Mouse (Mus musculus) hindbrain, embryonic 13.5 days (tissue): Measurements from ENCODE around the gene Nat8f1. TPM values are rescaled to one million over a fixed set of nuclear protein-coding genes. Genes with fewer than 3 reads are reported as not detected.
"Not testable (repeated sequence)": the region's sequence is repeated elsewhere in the genome, so short reads cannot be mapped to it uniquely, and the experiment has no call there.

Experiments
- ATAC-seq: fragments of 200-750 bp; cut with Nextera tagmentation; 2 replicates; pipeline ENCODE4 v1.8.0; 2017; ENCODE audit warnings: moderate TSS enrichment; ENCODE audit not compliant: low FRiP score
- H3K27ac ChIP-seq: fragments of 300-500 bp; sonication (generic); 2 replicates; pipeline ENCODE4 v1.5.1; 2015; ENCODE audit warnings: inconsistent platforms, mild to moderate bottlenecking, moderate library complexity
- H3K27me3 ChIP-seq: fragments of 300-500 bp; sonication (generic); 2 replicates; pipeline ENCODE4 v1.6.1; 2015; ENCODE audit warnings: mild to moderate bottlenecking, inconsistent platforms
- H3K36me3 ChIP-seq: fragments of 300-500 bp; sonication (generic); 2 replicates; pipeline ENCODE4 v1.6.1; 2015; ENCODE audit warnings: mild to moderate bottlenecking, inconsistent platforms
- H3K4me1 ChIP-seq: fragments of 300-500 bp; sonication (generic); replicated peaks from 2 replicates; pipeline ENCODE4 v1.6.1; 2015; ENCODE audit warnings: inconsistent platforms
- H3K4me2 ChIP-seq: fragments of 300-500 bp; sonication (generic); 2 replicates; pipeline ENCODE4 v1.6.1; 2015; ENCODE audit warnings: inconsistent platforms, mild to moderate bottlenecking, moderate library complexity
- H3K4me3 ChIP-seq: fragments of 300-500 bp; sonication (generic); 2 replicates; pipeline ENCODE4 v1.5.1; 2015; ENCODE audit warnings: mild to moderate bottlenecking, inconsistent platforms
- H3K9ac ChIP-seq: fragments of 300-500 bp; sonication (generic); 2 replicates; pipeline ENCODE4 v1.6.1; 2015; ENCODE audit warnings: mild to moderate bottlenecking, inconsistent platforms
- H3K9me3 ChIP-seq: fragments of 300-500 bp; sonication (generic); 2 replicates; pipeline ENCODE4 v1.6.1; 2016; ENCODE audit warnings: inconsistent platforms
- WGBS: fragments of 180-500 bp; shearing (Covaris S2); methylation state at CpG from one replicate; pipeline ENCODE4 v1.1.7; 2015; 5-methylcytosine and 5-hydroxymethylcytosine counted together
- polyA plus RNA-seq: library from polyadenylated mRNA; unstranded; fragments of >200 nt; fragmentation: Nextera tagmentation; extraction: Ambion mirVana; gene quantifications from 2 replicates; pipeline ENCODE4 v1.2.1, GENCODE M21; 2015

Nat8f1 gene
- polyA plus RNA-seq, 1 experiment from 2014 or later: 20.0 TPM

DNA sequence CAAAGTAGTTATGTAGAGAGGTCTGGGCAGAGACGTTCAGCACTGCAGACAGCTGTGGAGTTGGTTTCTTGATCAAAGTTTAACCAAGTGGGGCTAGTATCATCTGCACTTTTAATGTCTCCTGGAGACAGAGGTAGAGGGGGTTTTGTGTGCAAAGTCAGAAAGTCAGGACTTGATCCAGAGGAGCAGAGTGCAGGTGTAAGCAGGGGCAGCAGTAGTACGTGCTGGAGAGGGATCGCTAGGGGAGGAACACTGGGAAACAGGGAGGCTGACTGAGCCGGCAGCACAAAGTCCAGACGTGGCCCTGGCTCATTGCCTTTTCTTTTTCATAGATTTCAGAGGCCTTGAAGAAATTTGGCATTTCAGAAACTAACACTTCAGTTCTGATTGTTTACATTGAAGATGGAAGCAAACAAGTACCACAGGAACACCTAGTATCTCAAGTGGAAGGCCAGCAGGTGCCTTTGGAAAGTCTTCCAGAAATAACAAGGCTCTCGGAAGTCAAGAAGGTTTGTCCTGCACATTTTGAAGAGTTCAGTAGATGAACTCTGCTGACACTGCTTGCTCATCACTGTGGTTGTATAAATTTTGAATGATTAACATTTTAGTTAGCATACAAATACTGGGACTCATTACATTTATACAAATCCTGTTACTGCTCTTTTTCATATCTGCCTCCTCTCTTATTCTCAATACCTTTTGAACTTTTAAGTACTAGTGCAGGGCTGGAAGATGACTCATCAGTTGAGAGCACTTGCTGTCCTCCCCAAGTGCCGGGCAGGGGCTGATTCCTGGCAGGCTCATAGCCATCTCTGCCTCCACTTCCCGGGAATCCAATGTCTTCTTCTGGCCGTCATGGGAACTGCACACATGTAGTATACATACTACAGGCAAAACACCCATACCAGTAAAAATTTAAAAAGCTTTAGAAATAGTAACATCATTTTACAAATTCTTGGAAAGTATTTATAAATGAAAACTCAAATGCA lies 12.3 kb upstream of the Nat8f1 start:
- Histone ChIP-seq H3K4me2 (no peak overlapping the region), H3K27me3 (no peaks in the 10 kb centered on the region), H3K4me3 (no peak overlapping the region), H3K4me1 (no peaks in the 10 kb centered on the region), H3K9me3 (no peaks in the 10 kb centered on the region), H3K9ac (no peak overlapping the region), H3K27ac (no peak overlapping the region), H3K36me3 (peaks cover 87% of the 10 kb centered on the region)
- WGBS: 89% methylated on average over 9 of the region's 9 CpGs
- ATAC-seq: no peak

DNA sequence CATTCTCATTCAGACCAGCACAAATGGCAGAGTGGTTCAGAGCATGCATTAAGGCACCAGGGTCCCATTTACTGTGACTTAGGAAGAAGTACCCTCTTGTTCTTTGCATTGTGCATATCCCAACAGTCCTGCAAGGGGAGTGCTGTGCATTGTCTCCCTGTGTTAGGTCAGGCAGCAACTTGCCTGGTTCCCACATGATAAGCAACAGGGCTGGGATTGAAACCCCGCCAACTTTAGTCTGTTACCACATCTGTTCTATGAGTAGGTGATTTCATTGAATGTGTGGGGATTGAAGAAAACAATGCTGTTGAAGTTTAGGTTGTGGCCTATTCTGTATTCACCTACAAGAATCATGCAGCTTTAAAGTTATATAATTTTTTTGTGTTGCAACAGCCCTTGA lies 11.2 kb upstream of the Nat8f1 start:
- Histone ChIP-seq H3K9me3 (no peaks in the 10 kb centered on the region), H3K27ac (no peak overlapping the region), H3K36me3 (peaks cover 87% of the 10 kb centered on the region), H3K9ac (no peak overlapping the region), H3K4me3 (no peak overlapping the region), H3K4me2 (no peak overlapping the region), H3K4me1 (no peaks in the 10 kb centered on the region), H3K27me3 (no peaks in the 10 kb centered on the region)
- ATAC-seq: no peak
- WGBS: 90% methylated on average over 1 of the region's 1 CpGs

DNA sequence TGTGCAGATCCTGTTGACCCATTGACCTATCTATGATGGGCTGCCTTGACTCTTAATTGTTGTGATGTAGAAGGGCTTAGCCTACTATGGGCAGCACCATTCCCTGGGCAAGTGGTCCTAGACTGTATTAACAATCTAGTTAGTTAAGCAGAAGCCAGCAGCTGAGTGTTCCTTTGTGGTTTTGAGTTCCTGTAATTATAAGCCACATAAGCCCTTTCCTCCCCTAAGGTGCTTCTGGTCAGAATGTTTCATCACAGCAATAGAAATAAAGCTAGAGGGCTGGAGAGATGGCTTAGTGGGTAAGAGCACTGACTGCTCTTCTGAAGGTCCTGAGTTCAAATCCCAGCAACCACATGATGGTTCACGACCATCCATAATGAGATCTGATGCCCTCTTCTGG lies 8.2 kb upstream of the Nat8f1 start:
- peaks cover 69% of the 10 kb centered on the region for H3K36me3 ChIP-seq
- no peak overlapping the region for H3K4me2 ChIP-seq
- H3K9ac ChIP-seq: no peak overlapping the region
- H3K27me3 ChIP-seq: no peaks in the 10 kb centered on the region
- no peaks in the 10 kb centered on the region for H3K9me3 ChIP-seq
- H3K4me1 ChIP-seq: no peaks in the 10 kb centered on the region
- no peak overlapping the region for H3K4me3 ChIP-seq
- 97% methylated on average over 1 of the region's 1 CpGs for WGBS
- no peak for ATAC-seq
- H3K27ac ChIP-seq: no peak overlapping the region

DNA sequence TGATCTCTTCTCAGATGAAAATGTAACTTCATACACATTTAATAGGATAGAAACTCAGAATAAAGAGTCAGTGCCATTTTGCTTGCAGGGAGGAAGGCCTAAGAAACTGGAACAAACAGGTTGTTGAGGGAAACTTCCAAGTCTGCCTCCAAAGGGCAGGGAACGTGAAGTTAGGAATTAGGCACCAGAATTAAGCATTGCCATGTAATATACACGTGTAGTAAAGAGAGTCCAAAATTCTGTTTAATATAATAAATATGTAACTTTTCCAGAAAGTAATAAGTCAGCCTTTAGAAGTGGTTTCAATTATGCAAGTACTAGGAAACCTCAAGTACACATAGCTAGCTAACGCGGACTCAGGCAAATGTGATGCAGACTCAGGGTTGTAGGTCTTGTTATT lies 3.9 kb upstream of the Nat8f1 start:
- no peak overlapping the region for H3K27ac ChIP-seq
- H3K27me3 ChIP-seq: no peaks in the 10 kb centered on the region
- H3K9me3 ChIP-seq: no peaks in the 10 kb centered on the region
- no peak overlapping the region for H3K4me3 ChIP-seq
- ATAC-seq: no peak
- WGBS: 93% methylated on average over 4 of the region's 4 CpGs
- H3K36me3 ChIP-seq: peaks cover 30% of the 10 kb centered on the region
- H3K4me1 ChIP-seq: peaks cover 13% of the 10 kb centered on the region
- no peak overlapping the region for H3K9ac ChIP-seq
- H3K4me2 ChIP-seq: no peak overlapping the region

- Histone ChIP-seq H3K36me3 (peaks cover 23% of the 10 kb centered on the region), H3K4me1 (peaks cover 19% of the 10 kb centered on the region)
- H3K4me2 ChIP-seq, H3K9me3 ChIP-seq, H3K27me3 ChIP-seq, H3K9ac ChIP-seq, H3K27ac ChIP-seq, ATAC-seq, H3K4me3 ChIP-seq: not testable (repeated sequence)
- 94% methylated on average over 3 of the region's 3 CpGs for WGBS
These were observed 2.9 kb upstream of the Nat8f1 start for GRCm38 (mm10) chr6:85918341-85918740.

- no peaks in the 10 kb centered on the region for H3K9me3 ChIP-seq
- no peak for ATAC-seq
- peaks cover 19% of the 10 kb centered on the region for H3K4me1 ChIP-seq
- peak overlapping the region; percentile 84 for H3K9ac ChIP-seq
- H3K27ac ChIP-seq: peak overlapping the region; percentile 91
- no peaks in the 10 kb centered on the region for H3K27me3 ChIP-seq
- peak overlapping the region; percentile 82 for H3K4me2 ChIP-seq
- WGBS: 87% methylated on average over 6 of the region's 6 CpGs
- H3K36me3 ChIP-seq: peaks cover 7% of the 10 kb centered on the region
- H3K4me3 ChIP-seq: peak overlapping the region; percentile 52
These were observed 1.1 kb upstream of the Nat8f1 start for GRCm38 (mm10) chr6:85916596-85916995.

DNA sequence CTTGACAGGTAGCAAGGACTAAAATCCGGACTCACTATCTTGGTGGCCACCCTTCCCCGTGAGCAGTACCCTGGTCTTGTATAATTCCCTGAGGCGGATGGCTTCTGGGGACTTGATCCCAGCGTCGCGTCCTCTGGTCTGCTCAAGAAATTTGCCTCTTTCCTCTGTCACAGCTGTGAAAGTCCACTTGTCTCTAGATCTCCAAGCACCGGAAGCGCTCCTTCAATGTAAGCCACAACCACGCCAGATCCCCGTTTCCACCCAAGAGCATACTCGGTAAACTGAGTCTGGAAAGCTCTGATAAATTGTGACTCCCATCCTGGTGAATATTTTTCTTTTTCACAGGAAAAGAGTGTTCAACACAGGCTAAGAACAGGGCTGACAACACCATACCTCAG lies 347 bp downstream of the Nat8f1 start:
- peak overlapping the region; percentile 52 for H3K4me3 ChIP-seq
- H3K4me2 ChIP-seq: peak overlapping the region; percentile 82
- WGBS: 5% methylated on average over 11 of the region's 11 CpGs
- H3K9ac ChIP-seq: peak overlapping the region; percentile 84
- H3K27ac ChIP-seq: peak overlapping the region; percentile 91
- no peaks in the 10 kb centered on the region for H3K9me3 ChIP-seq
- peaks cover 19% of the 10 kb centered on the region for H3K4me1 ChIP-seq
- no peaks in the 10 kb centered on the region for H3K27me3 ChIP-seq
- 0 out of 2 replicates have a peak, but pooled peaks have one; percentile 7 for ATAC-seq
- 0 out of 2 replicates have a peak, but pooled peaks cover under 1% of the 10 kb centered on the region for H3K36me3 ChIP-seq

DNA sequence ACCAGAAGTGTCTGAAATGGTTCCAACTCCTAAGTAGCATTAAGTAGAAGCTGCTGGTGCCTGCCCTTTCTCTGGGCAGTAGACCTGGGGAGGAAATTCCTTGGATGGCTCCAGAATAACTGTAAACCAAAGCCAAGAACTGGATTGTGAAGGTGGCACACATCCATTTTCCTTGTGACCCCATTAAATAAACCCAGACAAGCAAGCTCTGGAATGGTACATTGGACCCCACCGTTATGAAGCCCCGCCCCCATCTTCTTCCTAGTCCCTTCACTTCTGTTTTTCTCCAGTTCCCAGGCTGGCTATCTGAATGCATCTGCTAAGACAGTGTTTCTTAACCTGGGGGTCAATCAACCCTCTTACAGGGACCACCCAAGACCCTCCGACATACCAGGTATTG lies 3.9 kb downstream of the Nat8f1 start, which contains the start of gene Tprkb:
Tprkb (plus strand) TSS at position 279 of the 400 bp plus-strand sequence.
- peaks cover 2% of the 10 kb centered on the region; the same call in 1 of the 2 replicates for H3K36me3 ChIP-seq
- H3K9ac ChIP-seq: no peak within 1 kb of the TSS
- 92% methylated on average over 3 of the region's 3 CpGs for WGBS
- H3K4me2 ChIP-seq: no peak within 1 kb of the TSS
- H3K4me1 ChIP-seq: peaks cover 18% of the 10 kb centered on the region
- no peak within 1 kb of the TSS for H3K27ac ChIP-seq
- no peaks in the 10 kb centered on the region for H3K9me3 ChIP-seq
- no peak for ATAC-seq
- H3K27me3 ChIP-seq: no peaks in the 10 kb centered on the region
- no peak within 1 kb of the TSS for H3K4me3 ChIP-seq

DNA sequence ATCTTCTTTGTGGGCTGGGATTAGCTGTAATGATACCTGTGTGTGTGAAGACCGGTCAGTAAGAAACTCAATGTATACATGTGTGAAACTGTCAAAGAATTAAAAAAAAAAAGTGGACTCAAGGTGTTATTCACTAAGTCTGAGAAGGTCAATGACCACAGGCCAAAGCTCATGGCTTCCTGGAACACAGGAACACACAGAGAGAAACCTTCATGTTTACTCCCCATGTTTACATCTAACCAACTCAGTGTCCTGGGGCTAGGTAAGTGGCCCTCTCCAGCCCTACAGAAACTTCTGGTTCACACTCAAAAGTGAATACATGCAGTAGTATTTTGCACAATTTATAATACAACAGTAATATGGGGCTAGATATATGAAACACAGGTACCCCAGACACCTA lies 5.8 kb downstream of the Nat8f1 start:
- Histone ChIP-seq H3K4me3 (no peak overlapping the region), H3K36me3 (peaks cover 2% of the 10 kb centered on the region; the same call in 1 of the 2 replicates), H3K9me3 (no peaks in the 10 kb centered on the region), H3K27me3 (no peaks in the 10 kb centered on the region), H3K27ac (no peak overlapping the region), H3K4me1 (peaks cover 8% of the 10 kb centered on the region), H3K9ac (no peak overlapping the region), H3K4me2 (no peak overlapping the region)
- 97% methylated on average over 1 of the region's 1 CpGs for WGBS
- ATAC-seq: no peak

DNA sequence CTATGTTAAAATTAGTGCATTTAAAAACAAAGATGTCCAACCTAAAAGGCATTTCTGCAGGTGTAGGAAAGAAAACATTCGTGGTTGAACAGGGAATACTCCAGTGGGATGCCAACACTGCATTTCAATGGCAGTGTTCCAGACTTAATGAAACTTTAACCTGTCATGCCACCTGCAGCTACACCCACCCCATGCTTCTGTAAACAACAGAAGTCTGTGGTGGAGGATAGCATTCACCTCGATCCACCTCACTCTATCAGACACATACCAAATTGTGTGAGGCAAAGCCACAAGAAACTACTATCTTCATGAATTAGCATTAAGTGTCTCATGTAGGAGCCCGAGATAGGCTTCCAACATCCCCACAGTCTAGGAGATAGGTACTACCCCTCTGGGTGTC lies 7.1 kb downstream of the Nat8f1 start:
- WGBS: 80% methylated on average over 3 of the region's 3 CpGs
- H3K4me3 ChIP-seq: no peak overlapping the region
- H3K27ac ChIP-seq: no peak overlapping the region
- H3K4me2 ChIP-seq: no peak overlapping the region
- no peaks in the 10 kb centered on the region for H3K9me3 ChIP-seq
- H3K36me3 ChIP-seq: peaks cover 2% of the 10 kb centered on the region; the same call in 1 of the 2 replicates
- no peak for ATAC-seq
- H3K27me3 ChIP-seq: no peaks in the 10 kb centered on the region
- H3K4me1 ChIP-seq: no peaks in the 10 kb centered on the region
- no peak overlapping the region for H3K9ac ChIP-seq

GRCm38 (mm10) chr6:85906911-85907351 lies 8.6 kb downstream of the Nat8f1 start:
- H3K9ac ChIP-seq, H3K27me3 ChIP-seq, H3K4me1 ChIP-seq, H3K9me3 ChIP-seq, H3K27ac ChIP-seq, H3K36me3 ChIP-seq, H3K4me2 ChIP-seq, H3K4me3 ChIP-seq: not testable (repeated sequence)
- 63% methylated on average over 2 of the region's 2 CpGs for WGBS
- ATAC-seq: 0 out of 2 replicates have a peak, but pooled peaks have one; percentile 39

- Histone ChIP-seq H3K4me3 (peak within 1 kb of the TSS; percentile 31), H3K4me2 (peak within 1 kb of the TSS; percentile 47)
- H3K27ac ChIP-seq, H3K36me3 ChIP-seq, H3K9ac ChIP-seq, H3K27me3 ChIP-seq, H3K4me1 ChIP-seq, H3K9me3 ChIP-seq: not testable (repeated sequence)
- ATAC-seq: peak; percentile 77; the same call in 1 of the 2 replicates
- 16% methylated on average over 20 of the region's 20 CpGs for WGBS
These were observed 10.8 kb downstream of the Nat8f1 start, which contains the start of gene Nat8f4 for GRCm38 (mm10) chr6:85904642-85905061. TSS of gene Nat8f4 (minus strand) at chr6:85904884.
